Mouse (Mus musculus) kidney, embryonic 15.5 days (tissue): ENCODE measurements around the gene E130114P18Rik. TPM values are rescaled to one million over a fixed set of nuclear protein-coding genes. Genes with fewer than 3 reads are reported as not detected.

Experiments
- ATAC-seq: fragments of 200-750 bp; cut with Nextera tagmentation; replicated peaks from 2 replicates; pipeline ENCODE4 v1.8.0; 2017; ENCODE audit warnings: moderate TSS enrichment; ENCODE audit not compliant: low FRiP score
- H3K27ac ChIP-seq: fragments of 300-500 bp; sonication (generic); 2 replicates; pipeline ENCODE4 v1.5.1; 2015; ENCODE audit warnings: mild to moderate bottlenecking, inconsistent platforms
- H3K27me3 ChIP-seq: fragments of 300-500 bp; sonication (generic); 2 replicates; pipeline ENCODE4 v1.6.1; 2015; ENCODE audit warnings: inconsistent platforms
- H3K36me3 ChIP-seq: fragments of 300-500 bp; sonication (generic); 2 replicates; pipeline ENCODE4 v1.6.1; 2015; ENCODE audit warnings: inconsistent platforms
- H3K4me1 ChIP-seq: fragments of 300-500 bp; sonication (generic); 2 replicates; pipeline ENCODE4 v1.6.1; 2015; ENCODE audit warnings: inconsistent platforms
- H3K4me2 ChIP-seq: fragments of 300-500 bp; sonication (generic); 2 replicates; pipeline ENCODE4 v1.6.1; 2015; ENCODE audit warnings: moderate library complexity, mild to moderate bottlenecking, inconsistent platforms
- H3K4me3 ChIP-seq: fragments of 300-500 bp; sonication (generic); replicated peaks from 2 replicates; pipeline ENCODE4 v1.5.1; 2015; ENCODE audit warnings: mild to moderate bottlenecking, inconsistent platforms
- H3K9ac ChIP-seq: fragments of 300-500 bp; sonication (generic); 2 replicates; pipeline ENCODE4 v1.6.1; 2015; ENCODE audit warnings: mild to moderate bottlenecking, inconsistent platforms
- H3K9me3 ChIP-seq: fragments of 300-500 bp; sonication (generic); replicated peaks from 2 replicates; pipeline ENCODE4 v1.6.1; 2016; ENCODE audit warnings: inconsistent platforms
- WGBS: fragments of 180-500 bp; shearing (Covaris S2); methylation state at CpG from one replicate; pipeline ENCODE4 v1.1.7; 2015; ENCODE audit warnings: mixed read lengths; 5-methylcytosine and 5-hydroxymethylcytosine counted together
- polyA plus RNA-seq: library from polyadenylated mRNA; unstranded; fragments of >200 nt; fragmentation: Nextera tagmentation; extraction: Ambion mirVana; gene quantifications from 2 replicates; pipeline ENCODE4 v1.2.1, GENCODE M21; 2015

E130114P18Rik gene
- polyA plus RNA-seq, 1 experiment from 2014 or later = 0.51 TPM

GRCm38 (mm10) chr4:97816001-97816400 is 38.1 kb upstream of the E130114P18Rik start:
- no peaks in the 10 kb centered on the region for H3K36me3 ChIP-seq
- H3K4me3 ChIP-seq = no peak overlapping the region
- H3K27ac ChIP-seq = no peak overlapping the region
- H3K4me2 ChIP-seq = no peak overlapping the region
- no peaks in the 10 kb centered on the region for H3K4me1 ChIP-seq
- no peaks in the 10 kb centered on the region for H3K27me3 ChIP-seq
- ATAC-seq = no peak
- no peak overlapping the region for H3K9ac ChIP-seq
- H3K9me3 ChIP-seq = no peaks in the 10 kb centered on the region

- Histone ChIP-seq H3K36me3 (no peaks in the 10 kb centered on the region), H3K4me3 (no peak overlapping the region), H3K9me3 (no peaks in the 10 kb centered on the region), H3K9ac (no peak overlapping the region), H3K27ac (no peak overlapping the region), H3K4me2 (no peak overlapping the region), H3K27me3 (no peaks in the 10 kb centered on the region), H3K4me1 (peaks cover 10% of the 10 kb centered on the region)
- ATAC-seq = no peak
- WGBS = 86% methylated on average over 7 of the region's 7 CpGs
Measured at GRCm38 (mm10) chr4:97814515-97814914, 36.6 kb upstream of the E130114P18Rik start.

GRCm38 (mm10) chr4:97813996-97814395 is 36.1 kb upstream of the E130114P18Rik start:
- no peaks in the 10 kb centered on the region for H3K27me3 ChIP-seq
- H3K9ac ChIP-seq = no peak overlapping the region
- H3K9me3 ChIP-seq = no peaks in the 10 kb centered on the region
- no peak overlapping the region for H3K27ac ChIP-seq
- peaks cover 14% of the 10 kb centered on the region for H3K4me1 ChIP-seq
- no peak overlapping the region for H3K4me2 ChIP-seq
- H3K4me3 ChIP-seq = no peak overlapping the region
- no peaks in the 10 kb centered on the region for H3K36me3 ChIP-seq
- WGBS = 80% methylated on average over 4 of the region's 4 CpGs
- ATAC-seq = no peak

- Histone ChIP-seq H3K4me2 (no peak overlapping the region), H3K9me3 (no peaks in the 10 kb centered on the region), H3K27me3 (no peaks in the 10 kb centered on the region), H3K36me3 (no peaks in the 10 kb centered on the region; the same call in 1 of the 2 replicates), H3K4me1 (peaks cover 14% of the 10 kb centered on the region), H3K9ac (no peak overlapping the region), H3K27ac (no peak overlapping the region), H3K4me3 (no peak overlapping the region)
- ATAC-seq = no peak
- 81% methylated on average over 5 of the region's 5 CpGs for WGBS
Measured at GRCm38 (mm10) chr4:97813035-97813434, 35.2 kb upstream of the E130114P18Rik start.

- no peak overlapping the region for H3K9ac ChIP-seq
- WGBS = 81% methylated on average over 7 of the region's 7 CpGs
- no peak for ATAC-seq
- H3K36me3 ChIP-seq = no peaks in the 10 kb centered on the region; the same call in 1 of the 2 replicates
- peaks cover 14% of the 10 kb centered on the region for H3K4me1 ChIP-seq
- no peak overlapping the region for H3K4me2 ChIP-seq
- no peaks in the 10 kb centered on the region for H3K27me3 ChIP-seq
- H3K27ac ChIP-seq = no peak overlapping the region
- H3K9me3 ChIP-seq = no peaks in the 10 kb centered on the region
- no peak overlapping the region for H3K4me3 ChIP-seq
Measured at GRCm38 (mm10) chr4:97810348-97810939, 32.6 kb upstream of the E130114P18Rik start.

GRCm38 (mm10) chr4:97809582-97810295 is 31.9 kb upstream of the E130114P18Rik start:
- Histone ChIP-seq H3K4me2 (no peak overlapping the region), H3K9me3 (no peaks in the 10 kb centered on the region), H3K36me3 (no peaks in the 10 kb centered on the region; the same call in 1 of the 2 replicates), H3K27me3 (no peaks in the 10 kb centered on the region), H3K4me1 (peaks cover 17% of the 10 kb centered on the region), H3K9ac (no peak overlapping the region), H3K27ac (0 out of 2 replicates have a peak overlapping the region, but pooled peaks have one; percentile 27), H3K4me3 (no peak overlapping the region)
- 41% methylated on average over 4 of the region's 4 CpGs for WGBS
- ATAC-seq = no peak

- H3K4me1 ChIP-seq = peaks cover 17% of the 10 kb centered on the region
- no peak overlapping the region for H3K9ac ChIP-seq
- no peaks in the 10 kb centered on the region for H3K27me3 ChIP-seq
- no peaks in the 10 kb centered on the region for H3K9me3 ChIP-seq
- no peak overlapping the region for H3K4me3 ChIP-seq
- ATAC-seq = no peak
- no peak overlapping the region for H3K27ac ChIP-seq
- H3K36me3 ChIP-seq = no peaks in the 10 kb centered on the region; the same call in 1 of the 2 replicates
- WGBS = 84% methylated on average over 3 of the region's 3 CpGs
- H3K4me2 ChIP-seq = no peak overlapping the region
Measured at GRCm38 (mm10) chr4:97808885-97809284, 31.0 kb upstream of the E130114P18Rik start.

GRCm38 (mm10) chr4:97806924-97807323 is 29.0 kb upstream of the E130114P18Rik start:
- H3K4me2 ChIP-seq = no peak overlapping the region
- H3K27me3 ChIP-seq = no peaks in the 10 kb centered on the region
- H3K4me1 ChIP-seq = peaks cover 17% of the 10 kb centered on the region
- ATAC-seq = no peak
- peaks cover 4% of the 10 kb centered on the region; the same call in 1 of the 2 replicates for H3K36me3 ChIP-seq
- H3K9ac ChIP-seq = no peak overlapping the region
- H3K9me3 ChIP-seq = no peaks in the 10 kb centered on the region
- 85% methylated on average over 2 of the region's 2 CpGs for WGBS
- no peak overlapping the region for H3K27ac ChIP-seq
- no peak overlapping the region for H3K4me3 ChIP-seq

- H3K27me3 ChIP-seq = no peaks in the 10 kb centered on the region
- no peak overlapping the region for H3K4me3 ChIP-seq
- peak overlapping the region; percentile 38 for H3K27ac ChIP-seq
- H3K36me3 ChIP-seq = peaks cover 4% of the 10 kb centered on the region; the same call in 1 of the 2 replicates
- no peak for ATAC-seq
- no peak overlapping the region for H3K9ac ChIP-seq
- H3K4me2 ChIP-seq = no peak overlapping the region
- peaks cover 17% of the 10 kb centered on the region for H3K4me1 ChIP-seq
- H3K9me3 ChIP-seq = no peaks in the 10 kb centered on the region
- WGBS = 53% methylated on average over 7 of the region's 7 CpGs
Measured at GRCm38 (mm10) chr4:97805896-97806808, 28.3 kb upstream of the E130114P18Rik start.

GRCm38 (mm10) chr4:97805255-97805654 is 27.4 kb upstream of the E130114P18Rik start:
- H3K36me3 ChIP-seq = peaks cover 4% of the 10 kb centered on the region; the same call in 1 of the 2 replicates
- peaks cover 15% of the 10 kb centered on the region for H3K4me1 ChIP-seq
- no peak overlapping the region for H3K4me2 ChIP-seq
- no peaks in the 10 kb centered on the region for H3K27me3 ChIP-seq
- no peak overlapping the region for H3K4me3 ChIP-seq
- H3K27ac ChIP-seq = no peak overlapping the region
- 44% methylated on average over 2 of the region's 2 CpGs for WGBS
- H3K9ac ChIP-seq = no peak overlapping the region
- no peaks in the 10 kb centered on the region for H3K9me3 ChIP-seq
- no peak for ATAC-seq

GRCm38 (mm10) chr4:97804638-97805037 is 26.8 kb upstream of the E130114P18Rik start:
- ATAC-seq = no peak
- 80% methylated on average over 5 of the region's 5 CpGs for WGBS

More at GRCm38 (mm10) chr4:97804638-97805037, 26.8 kb upstream of the E130114P18Rik start:
- no peak overlapping the region for H3K4me2 ChIP-seq
- no peak overlapping the region for H3K27ac ChIP-seq
- no peaks in the 10 kb centered on the region; the same call in 1 of the 2 replicates for H3K27me3 ChIP-seq
- peaks cover 8% of the 10 kb centered on the region for H3K4me1 ChIP-seq
- peaks cover 4% of the 10 kb centered on the region; the same call in 1 of the 2 replicates for H3K36me3 ChIP-seq
- no peaks in the 10 kb centered on the region for H3K9me3 ChIP-seq
- H3K9ac ChIP-seq = no peak overlapping the region
- H3K4me3 ChIP-seq = no peak overlapping the region
